Mouse (Mus musculus) MEL (cell line): ENCODE data around the gene Map6. TPM values are rescaled to one million over a fixed set of nuclear protein-coding genes. Genes with fewer than 3 reads are reported as not detected.

Source experiments
- DNase-seq: peaks from one replicate; pipeline ENCODE4 v3.0.0; 2011; ENCODE audit warnings: low read depth, low spot score
- H3K27ac ChIP-seq: 2 replicates; pipeline ENCODE4 v1.5.1; 2012; ENCODE audit warnings: low read depth, mild to moderate bottlenecking, control low read depth, low read length, moderate library complexity; ENCODE audit not compliant: control insufficient read depth
- H3K27me3 ChIP-seq, 2 experiments: fragments of 150-350 bp in 1 of 2; sonication (generic) in 1 of 2; 2 replicates each; pipeline ENCODE4 v1.6.1; 2012; ENCODE audit warnings: low read length in 2 of 2, mild to moderate bottlenecking in 2 of 2, improper control_type of control experiment in 1 of 2, moderate library complexity in 1 of 2; ENCODE audit not compliant: insufficient read depth in 2 of 2, control insufficient read depth in 1 of 2
- H3K36me3 ChIP-seq, 2 experiments: 2 replicates each; pipeline ENCODE4 v1.6.1; 2012 to 2014; ENCODE audit warnings: low read length in 2 of 2, improper control_type of control experiment in 1 of 2, inconsistent platforms in 1 of 2, mild to moderate bottlenecking in 1 of 2; ENCODE audit not compliant: insufficient read depth in 2 of 2, control insufficient read depth in 1 of 2
- H3K4me1 ChIP-seq, 2 experiments: fragments of 150-350 bp in 1 of 2; sonication (generic) in 1 of 2; 2 replicates each; pipeline ENCODE4 v1.6.1; 2012; ENCODE audit warnings: low read length in 2 of 2, improper control_type of control experiment in 1 of 2, mild to moderate bottlenecking in 1 of 2; ENCODE audit not compliant: insufficient read depth in 2 of 2, control insufficient read depth in 1 of 2
- H3K4me3 ChIP-seq, 2 experiments: fragments of 150-350 bp in 1 of 2; sonication (generic) in 1 of 2; 2 replicates each; pipeline ENCODE4 v1.5.1; 2012; ENCODE audit warnings: low read depth in 2 of 2, low read length in 2 of 2, mild to moderate bottlenecking in 2 of 2, moderate library complexity in 2 of 2, control low read depth in 1 of 2, improper control_type of control experiment in 1 of 2; ENCODE audit not compliant: control insufficient read depth in 1 of 2, insufficient read depth in 1 of 2
- H3K79me2 ChIP-seq: 2 replicates; pipeline ENCODE4 v1.6.1; 2012; ENCODE audit warnings: mild to moderate bottlenecking, low read length, moderate library complexity; ENCODE audit not compliant: control insufficient read depth, poor library complexity, insufficient read depth
- H3K9ac ChIP-seq: 2 replicates; pipeline ENCODE4 v1.6.1; 2012; ENCODE audit warnings: low read depth, mild to moderate bottlenecking, control low read depth, low read length, moderate library complexity; ENCODE audit not compliant: control insufficient read depth, poor library complexity, severe bottlenecking
- H3K9me3 ChIP-seq: fragments of 150-350 bp; sonication (generic); replicated peaks from 2 replicates; pipeline ENCODE4 v1.6.1; 2012; ENCODE audit warnings: mild to moderate bottlenecking, low read length, improper control_type of control experiment, moderate library complexity; ENCODE audit not compliant: insufficient read depth
- CHD2 ChIP-seq: IDR thresholded peaks from 2 replicates; pipeline ENCODE4 v1.6.1; 2011; ENCODE audit warnings: low read length, improper control_type of control experiment
- E2F4 ChIP-seq: IDR thresholded peaks from 2 replicates; pipeline ENCODE4 v1.6.1; 2011; ENCODE audit warnings: low read depth, low read length, improper control_type of control experiment, borderline replicate concordance
- ELF1 ChIP-seq: IDR thresholded peaks from 2 replicates; pipeline ENCODE4 v1.6.1; 2014; ENCODE audit warnings: low read depth, mild to moderate bottlenecking, inconsistent platforms, low read length, improper control_type of control experiment, moderate library complexity
- EP300 ChIP-seq, 2 experiments: IDR thresholded peaks; 2 replicates each; pipeline ENCODE4 v1.6.1; 2011; ENCODE audit warnings: improper control_type of control experiment in 2 of 2, low read length in 2 of 2, low read depth in 1 of 2, mild to moderate bottlenecking in 1 of 2
- ETS1 ChIP-seq: IDR thresholded peaks from 2 replicates; pipeline ENCODE4 v1.6.1; 2012; ENCODE audit warnings: low read depth, mild to moderate bottlenecking, inconsistent platforms, low read length, improper control_type of control experiment, moderate library complexity
- GATA1 ChIP-seq: IDR thresholded peaks from 2 replicates; pipeline ENCODE4 v1.6.1; 2011; ENCODE audit warnings: low read depth, low read length, improper control_type of control experiment
- HCFC1 ChIP-seq: IDR thresholded peaks from 2 replicates; pipeline ENCODE4 v1.6.1; 2012; ENCODE audit warnings: low read depth, mild to moderate bottlenecking, inconsistent platforms, low read length, improper control_type of control experiment, moderate library complexity
- JUND ChIP-seq: IDR thresholded peaks from 2 replicates; pipeline ENCODE4 v1.6.1; 2011; ENCODE audit warnings: low read depth, mild to moderate bottlenecking, improper control_type of control experiment, low read length
- MAFK ChIP-seq: IDR thresholded peaks from 2 replicates; pipeline ENCODE4 v1.6.1; 2011; ENCODE audit warnings: low read depth, mild to moderate bottlenecking, low read length, improper control_type of control experiment, borderline replicate concordance
- MAX ChIP-seq: IDR thresholded peaks from 2 replicates; pipeline ENCODE4 v1.6.1; 2011; ENCODE audit warnings: low read length, improper control_type of control experiment
- MAZ ChIP-seq: IDR thresholded peaks from 2 replicates; pipeline ENCODE4 v1.6.1; 2012; ENCODE audit warnings: low read depth, mild to moderate bottlenecking, inconsistent platforms, low read length, improper control_type of control experiment
- MEF2A ChIP-seq: IDR thresholded peaks from 2 replicates; pipeline ENCODE4 v1.6.1; 2014; ENCODE audit warnings: low read depth, mild to moderate bottlenecking, inconsistent platforms, low read length, improper control_type of control experiment; ENCODE audit not compliant: poor library complexity, insufficient replicate concordance, severe bottlenecking; ENCODE audit errors: extremely low read depth
- MXI1 ChIP-seq: IDR thresholded peaks from 2 replicates; pipeline ENCODE4 v1.6.1; 2011; ENCODE audit warnings: mild to moderate bottlenecking, low read depth, low read length, improper control_type of control experiment
- MYB ChIP-seq: IDR thresholded peaks from 2 replicates; pipeline ENCODE4 v1.6.1; 2011; ENCODE audit warnings: mild to moderate bottlenecking, low read depth, low read length, improper control_type of control experiment
- MYC ChIP-seq: IDR thresholded peaks from 2 replicates; pipeline ENCODE4 v1.6.1; 2011; ENCODE audit warnings: low read depth, mild to moderate bottlenecking, low read length, improper control_type of control experiment, moderate library complexity
- NELFE ChIP-seq: IDR thresholded peaks from 2 replicates; pipeline ENCODE4 v1.6.1; 2011; ENCODE audit warnings: low read depth, low read length, improper control_type of control experiment
- NRF1 ChIP-seq: IDR thresholded peaks from 2 replicates; pipeline ENCODE4 v1.6.1; 2014; ENCODE audit warnings: low read depth, mild to moderate bottlenecking, inconsistent platforms, low read length, improper control_type of control experiment, moderate library complexity; ENCODE audit not compliant: poor library complexity, insufficient read depth, severe bottlenecking
- POLR2AphosphoS5 ChIP-seq: IDR thresholded peaks from 2 replicates; pipeline ENCODE4 v1.6.1; 2012; ENCODE audit warnings: low read depth, borderline replicate concordance, mild to moderate bottlenecking, inconsistent platforms, low read length, moderate library complexity, mixed read lengths
- RAD21 ChIP-seq: IDR thresholded peaks from 2 replicates; pipeline ENCODE4 v1.6.1; 2011; ENCODE audit warnings: mild to moderate bottlenecking, low read depth, low read length, improper control_type of control experiment
- RCOR1 ChIP-seq: IDR thresholded peaks from 2 replicates; pipeline ENCODE4 v1.6.1; 2012; ENCODE audit warnings: low read depth, mild to moderate bottlenecking, inconsistent platforms, low read length, improper control_type of control experiment
- TCF12 ChIP-seq: IDR thresholded peaks from 2 replicates; pipeline ENCODE4 v1.6.1; 2014; ENCODE audit warnings: low read depth, mild to moderate bottlenecking, inconsistent platforms, low read length, improper control_type of control experiment, moderate library complexity
- UBTF ChIP-seq: IDR thresholded peaks from 2 replicates; pipeline ENCODE4 v1.6.1; 2012; ENCODE audit warnings: low read depth, mild to moderate bottlenecking, inconsistent platforms, low read length, improper control_type of control experiment, moderate library complexity, borderline replicate concordance; ENCODE audit not compliant: insufficient read depth
- USF1 ChIP-seq: IDR thresholded peaks from 2 replicates; pipeline ENCODE4 v1.6.1; 2014; ENCODE audit warnings: low read depth, mild to moderate bottlenecking, inconsistent platforms, low read length, improper control_type of control experiment, moderate library complexity
- ZKSCAN1 ChIP-seq: IDR thresholded peaks from 2 replicates; pipeline ENCODE4 v1.6.1; 2012; ENCODE audit warnings: low read depth, mild to moderate bottlenecking, inconsistent platforms, low read length, improper control_type of control experiment, moderate library complexity
- ZNF384 ChIP-seq: IDR thresholded peaks from 2 replicates; pipeline ENCODE4 v1.6.1; 2012; ENCODE audit warnings: low read depth, mild to moderate bottlenecking, inconsistent platforms, low read length, improper control_type of control experiment
- polyA plus RNA-seq, 2 experiments: library from polyadenylated mRNA; stranded (reverse) in 1 of 2; unstranded in 1 of 2; fragments of >175 nt in 1 of 2; fragments of >200 nt in 1 of 2; gene quantifications; 2 replicates each; pipeline versions ENCODE4 v1.2.1 to v1.2.4; 2012; ENCODE audit warnings: low replicate concordance in 2 of 2, low read depth in 1 of 2; ENCODE audit not compliant: insufficient read length in 2 of 2, insufficient read depth in 1 of 2, missing spikeins in 1 of 2
- total RNA-seq: library from RNA; depleted of rRNA; stranded (reverse); fragments of 300-350 nt; gene quantifications from 2 replicates; pipeline ENCODE4 v1.2.3, GENCODE M21; 2012

Map6 gene
- total and polyA plus RNA-seq, 3 experiments: not detected

DNA sequence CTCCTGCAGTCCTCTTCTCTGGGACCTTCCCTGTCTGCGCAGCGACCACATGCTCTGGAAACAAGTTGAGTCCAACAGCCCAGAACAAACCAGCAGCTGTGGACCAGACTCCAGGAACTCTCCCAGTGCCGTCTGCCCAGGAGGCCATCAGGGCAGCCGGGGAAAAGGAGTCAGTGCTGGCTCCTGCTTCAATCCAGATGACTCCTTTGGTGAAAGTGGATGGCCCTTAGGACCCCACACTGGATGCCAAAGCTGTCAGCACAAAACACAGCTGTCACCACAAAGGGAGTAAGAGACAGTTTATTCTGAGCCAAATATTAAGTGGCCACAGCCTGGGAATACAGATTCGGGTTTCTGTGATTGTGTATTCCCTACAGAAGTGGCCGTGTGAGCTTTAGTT, 23.7 kb downstream of the Map6 start:
- H3K36me3 ChIP-seq: no peaks in the 10 kb centered on the region
- no peaks in the 10 kb centered on the region for H3K79me2 ChIP-seq
- DNase-seq: no peak
- no peaks in the 10 kb centered on the region for H3K9me3 ChIP-seq
- no peak overlapping the region for H3K27ac ChIP-seq
- H3K4me3 ChIP-seq: no peak overlapping the region
- no peak for TF ChIP-seq EP300 (IDR thresholded peaks at IDR 0.05; ENCODE audit: low read depth in 1 of 2, low read length in 2 of 2)
- TF ChIP-seq RAD21: no peak
- no peak for TF ChIP-seq JUND
- TF ChIP-seq MYB: no peak
- TF ChIP-seq HCFC1: no peak
- no peak for TF ChIP-seq TCF12
- no peak for TF ChIP-seq USF1
- TF ChIP-seq ETS1: no peak
- TF ChIP-seq MYC: no peak
- TF ChIP-seq POLR2AphosphoS5: no peak
- TF ChIP-seq ZNF384: no peak
- TF ChIP-seq MAFK: no peak
- TF ChIP-seq MAZ: no peak
- TF ChIP-seq MXI1: no peak
- TF ChIP-seq E2F4: no peak
- no peak for TF ChIP-seq MEF2A
- TF ChIP-seq MAX: no peak
- TF ChIP-seq ZKSCAN1: no peak
- TF ChIP-seq ELF1: no peak
- no peak for TF ChIP-seq NELFE
- TF ChIP-seq, all 39 proteins: peak for 0
- H3K27me3 ChIP-seq: peaks cover 5 to 12% of the 10 kb centered on the region in 2 experiments
- no peak overlapping the region for H3K9ac ChIP-seq
- H3K4me1 ChIP-seq: no peaks in the 10 kb centered on the region

DNA sequence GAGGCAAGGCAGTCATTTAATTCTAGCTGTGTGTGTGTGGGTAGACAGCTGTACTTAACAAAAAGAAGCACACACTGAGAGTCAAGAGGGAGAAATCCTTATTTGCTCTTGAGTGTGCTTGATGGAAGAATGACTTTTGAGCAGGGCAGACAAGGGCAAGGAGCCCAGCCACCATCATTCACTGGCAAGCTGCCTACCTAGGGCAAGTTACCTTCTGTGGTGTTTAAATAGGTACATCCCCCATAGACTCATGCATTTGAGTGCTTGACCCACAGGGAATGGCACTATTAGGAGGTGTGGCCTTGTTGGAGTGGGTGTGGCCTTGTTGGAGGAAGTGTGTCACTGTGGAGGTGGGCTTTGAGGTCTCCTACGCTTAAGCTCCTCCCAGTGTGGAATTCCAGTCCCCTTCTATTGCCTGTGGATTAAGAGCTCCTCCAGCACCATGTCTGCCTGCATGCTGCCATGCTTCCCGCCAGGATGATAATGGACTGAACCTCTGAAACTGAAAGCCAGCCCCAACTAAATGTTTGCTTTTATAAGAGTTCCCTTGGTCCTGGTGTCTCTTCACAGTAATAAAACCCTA, 27.0 kb downstream of the Map6 start:
- TF ChIP-seq POLR2AphosphoS5 (no peak), TCF12 (no peak), NELFE (no peak), GATA1 (no peak), MXI1 (no peak), MYC (no peak), MAZ (no peak), ZKSCAN1 (no peak), RCOR1 (no peak), CHD2 (no peak), NRF1 (no peak), UBTF (no peak)
- no peaks in the 10 kb centered on the region for H3K9me3 ChIP-seq
- H3K9ac ChIP-seq: no peak overlapping the region
- H3K79me2 ChIP-seq: no peaks in the 10 kb centered on the region
- H3K4me3 ChIP-seq: no peak overlapping the region
- no peaks in the 10 kb centered on the region for H3K4me1 ChIP-seq
- no peak for DNase-seq
- no peak overlapping the region for H3K27ac ChIP-seq
- peaks cover 5 to 10% of the 10 kb centered on the region in 2 experiments; a peak in 3 of 4 replicates for H3K27me3 ChIP-seq
- no peaks in the 10 kb centered on the region for H3K36me3 ChIP-seq
